Mouse (Mus musculus) embryo, embryonic 10 days (tissue): ENCODE measurements around the gene Avil.

Source experiments
- DNase-seq: peaks from one replicate; pipeline ENCODE4 v3.0.0-alpha.2; 2015; ENCODE audit warnings: low spot score

The Avil gene

DNA sequence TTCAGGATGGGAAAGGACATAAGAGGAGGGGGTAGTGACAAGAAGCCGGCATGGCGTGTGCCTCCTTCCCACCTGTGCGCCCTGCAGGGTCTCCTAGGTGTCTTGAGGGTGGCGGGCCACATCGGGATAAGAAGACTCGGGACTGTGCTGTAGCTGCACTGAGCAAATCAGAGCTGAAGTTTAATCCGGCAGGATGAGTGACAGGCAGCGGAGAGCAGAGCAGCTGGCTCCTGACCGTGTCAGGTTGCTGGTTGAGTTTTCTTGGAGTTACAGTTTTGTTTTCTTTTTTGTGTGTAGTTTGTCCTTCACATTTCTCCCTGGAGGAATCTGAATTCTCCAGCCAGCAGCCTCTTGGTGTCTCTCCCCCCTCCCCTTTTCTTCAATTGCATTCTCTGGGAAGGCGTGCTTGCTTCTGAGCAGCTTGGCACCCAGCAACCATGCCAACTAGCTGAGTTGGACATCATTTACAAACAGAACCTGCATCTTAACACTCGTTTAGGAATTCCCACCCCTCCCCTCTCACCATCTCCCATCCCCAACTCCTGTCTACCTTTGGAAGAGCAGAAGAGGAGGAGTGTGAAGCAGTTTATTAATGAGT lies 19.5 kb upstream of the Avil start:
- DNase-seq = peak; percentile 50

DNA sequence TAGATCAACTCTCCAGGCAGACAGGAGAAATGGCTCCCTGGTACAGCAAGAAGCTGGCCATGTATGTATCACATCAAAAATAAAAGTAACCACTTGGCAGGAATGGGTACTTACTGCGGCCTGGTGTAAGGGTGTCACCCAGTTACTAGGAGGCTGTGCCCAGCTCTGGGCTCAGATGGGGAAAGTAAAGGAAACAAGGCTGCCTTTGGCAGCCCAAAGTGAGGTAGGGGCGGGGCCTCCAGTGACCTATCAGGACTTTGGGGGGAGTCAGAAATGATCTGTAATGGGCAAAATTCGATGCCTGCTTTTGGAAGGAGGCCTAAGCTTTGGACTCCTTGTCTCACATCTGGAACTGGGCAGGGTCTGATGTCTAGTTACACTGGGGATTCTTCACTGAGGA lies 18.8 kb upstream of the Avil start:
- no peak for DNase-seq

DNA sequence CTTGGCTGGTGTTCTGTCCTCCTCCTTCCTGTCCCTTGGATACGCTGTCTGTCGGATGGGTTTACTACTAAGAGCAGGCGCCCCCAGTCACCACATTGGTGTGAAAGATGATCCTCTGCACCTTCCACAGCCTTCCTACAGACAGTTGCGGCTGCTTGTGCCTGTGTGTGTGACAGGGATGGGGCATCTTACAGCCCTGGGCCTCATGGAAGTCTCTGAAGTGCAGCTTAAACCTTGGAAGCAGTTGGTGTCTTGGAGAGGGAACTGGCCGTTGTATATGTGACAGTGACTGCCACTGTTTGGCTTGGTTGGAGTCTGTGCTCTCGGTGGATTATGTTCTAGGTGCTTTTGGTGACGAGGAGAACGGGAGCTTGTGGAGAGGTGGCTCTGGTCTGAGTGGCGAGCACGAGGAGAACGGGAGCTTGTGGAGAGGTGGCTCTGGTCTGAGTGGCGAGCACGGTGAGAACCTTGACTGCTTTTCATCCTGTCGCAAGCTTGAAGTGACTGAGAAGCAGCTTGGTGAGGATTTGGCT lies 17.2 kb upstream of the Avil start:
- no peak for DNase-seq

GRCm38 (mm10) chr10:126984189-126985004 lies 16.1 kb upstream of the Avil start:
- DNase-seq = no peak

DNA sequence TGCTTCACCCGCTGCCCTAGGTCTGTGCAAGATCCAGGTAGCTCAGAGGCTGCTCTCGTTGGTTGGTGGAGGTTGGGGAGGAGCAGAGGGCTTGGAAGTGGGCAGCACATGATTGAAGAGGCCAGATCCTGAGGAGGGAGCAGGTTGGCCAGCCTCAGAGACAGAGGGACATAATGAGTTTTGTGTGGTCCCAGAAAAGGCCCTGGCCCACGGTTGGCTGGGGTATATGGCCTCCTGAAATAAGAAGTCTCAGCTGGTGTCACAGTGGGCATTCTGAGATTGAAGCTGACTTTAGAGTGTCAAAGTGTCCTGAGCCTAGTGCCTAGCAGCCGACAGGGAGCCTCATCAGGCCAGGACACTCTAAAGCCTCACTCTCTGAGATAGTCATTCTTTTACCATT lies 15.4 kb upstream of the Avil start:
- no peak for DNase-seq

- no peak for DNase-seq
These were observed 14.9 kb upstream of the Avil start for GRCm38 (mm10) chr10:126985579-126985978.

GRCm38 (mm10) chr10:126986541-126986961 lies 14.0 kb upstream of the Avil start:
- DNase-seq = peak; percentile 44

DNA sequence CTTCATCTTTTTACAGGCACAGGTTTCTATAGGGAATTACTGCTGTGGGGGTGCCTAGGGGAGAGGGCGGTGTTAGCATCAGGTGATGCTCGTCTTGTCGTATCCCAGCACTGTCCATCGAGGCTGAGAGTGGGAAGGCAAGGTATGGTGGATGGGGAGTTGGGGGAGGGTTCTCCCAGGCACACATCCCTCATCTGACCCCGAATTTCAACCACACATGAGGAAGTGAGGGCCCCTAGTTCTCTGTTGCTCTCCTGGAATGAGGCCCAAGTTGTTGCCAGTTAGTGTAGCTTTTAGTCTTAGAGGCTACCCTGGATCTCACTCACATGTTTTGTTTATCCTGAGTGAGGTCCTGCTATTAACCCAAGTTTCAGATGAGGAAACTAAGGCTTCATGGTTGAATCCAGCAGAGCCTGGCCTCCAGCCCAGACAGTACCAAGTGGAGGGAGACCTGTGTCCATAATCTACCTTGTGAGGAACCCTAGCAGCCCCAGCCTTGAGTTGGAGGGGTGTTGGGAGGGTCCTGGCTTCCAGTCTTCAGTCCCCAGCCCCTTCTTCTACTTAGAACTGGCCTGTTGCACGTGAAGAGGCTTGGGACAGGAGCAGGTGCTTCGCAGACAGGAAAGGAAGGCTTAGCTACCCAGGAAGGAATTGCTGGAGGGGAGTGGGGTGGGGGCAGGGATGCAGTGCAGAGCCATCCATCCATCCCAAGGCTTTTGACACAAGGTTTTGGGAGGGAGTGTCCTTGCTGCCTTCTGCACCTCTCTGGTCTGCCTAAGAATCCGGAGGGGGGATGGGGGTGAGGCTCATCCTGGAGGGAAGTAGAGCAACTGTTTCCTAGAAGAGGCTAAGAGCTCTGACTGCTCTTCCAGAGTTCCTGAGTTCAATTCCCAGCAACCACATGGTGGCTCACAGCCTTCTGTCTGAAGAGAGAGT lies 13.1 kb upstream of the Avil start:
- no peak for DNase-seq

DNA sequence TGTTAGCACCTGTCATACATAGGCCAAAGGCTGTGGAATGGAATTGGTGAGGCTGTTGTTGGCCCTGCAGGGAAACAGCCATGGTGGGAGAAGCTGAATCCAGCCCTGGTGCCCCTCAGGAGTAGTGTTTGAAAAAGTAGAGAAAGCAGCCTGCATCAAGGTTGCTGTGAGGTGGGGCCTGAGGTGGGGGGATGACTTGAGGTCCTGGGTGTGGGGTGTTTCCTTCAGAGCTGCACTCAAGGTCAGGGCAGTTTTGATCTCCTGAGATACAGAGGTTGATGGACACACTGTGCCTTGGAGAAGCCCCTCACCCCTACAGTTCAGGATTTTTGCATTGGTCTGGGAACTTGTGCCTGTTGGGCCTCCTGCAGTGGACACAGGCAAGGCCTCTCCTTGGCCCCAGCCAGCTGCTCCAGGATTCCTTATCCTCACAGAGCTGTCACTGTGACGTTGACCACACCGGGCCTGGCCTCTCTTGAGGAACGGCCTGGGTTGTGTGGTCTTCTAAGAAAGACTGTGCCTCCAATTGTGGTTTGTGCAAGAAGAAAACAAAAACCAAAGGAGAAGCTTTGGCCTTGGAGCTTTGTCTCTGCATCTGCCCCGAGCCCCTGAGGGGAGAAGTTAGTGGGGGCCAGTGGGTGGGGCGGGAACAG lies 11.9 kb upstream of the Avil start:
- DNase-seq = no peak

- peak; percentile 95 for DNase-seq
These were observed 10.0 kb upstream of the Avil start for GRCm38 (mm10) chr10:126990313-126991056.

DNA sequence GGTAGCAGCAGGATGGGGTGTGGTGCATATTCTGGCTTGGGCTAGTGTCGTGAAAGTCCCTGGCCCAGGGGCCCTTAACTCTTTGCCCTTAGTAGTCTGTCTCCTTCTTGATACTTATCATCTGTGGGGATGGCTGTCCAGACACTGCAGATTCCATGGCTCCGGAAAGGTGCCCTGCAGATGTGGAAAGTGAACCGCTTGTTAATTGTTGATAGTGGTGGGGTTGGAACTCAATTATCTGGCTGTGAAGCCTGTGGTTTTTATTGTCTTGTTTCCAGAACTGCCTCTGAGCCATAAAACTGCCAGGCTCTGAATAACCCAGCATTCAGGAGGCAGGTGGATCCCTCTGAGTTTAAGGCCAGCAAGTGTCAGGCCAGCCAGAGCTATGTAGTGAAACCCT lies 8.8 kb upstream of the Avil start:
- DNase-seq = no peak

GRCm38 (mm10) chr10:126993621-126994020 lies 6.9 kb upstream of the Avil start:
- no peak for DNase-seq

DNA sequence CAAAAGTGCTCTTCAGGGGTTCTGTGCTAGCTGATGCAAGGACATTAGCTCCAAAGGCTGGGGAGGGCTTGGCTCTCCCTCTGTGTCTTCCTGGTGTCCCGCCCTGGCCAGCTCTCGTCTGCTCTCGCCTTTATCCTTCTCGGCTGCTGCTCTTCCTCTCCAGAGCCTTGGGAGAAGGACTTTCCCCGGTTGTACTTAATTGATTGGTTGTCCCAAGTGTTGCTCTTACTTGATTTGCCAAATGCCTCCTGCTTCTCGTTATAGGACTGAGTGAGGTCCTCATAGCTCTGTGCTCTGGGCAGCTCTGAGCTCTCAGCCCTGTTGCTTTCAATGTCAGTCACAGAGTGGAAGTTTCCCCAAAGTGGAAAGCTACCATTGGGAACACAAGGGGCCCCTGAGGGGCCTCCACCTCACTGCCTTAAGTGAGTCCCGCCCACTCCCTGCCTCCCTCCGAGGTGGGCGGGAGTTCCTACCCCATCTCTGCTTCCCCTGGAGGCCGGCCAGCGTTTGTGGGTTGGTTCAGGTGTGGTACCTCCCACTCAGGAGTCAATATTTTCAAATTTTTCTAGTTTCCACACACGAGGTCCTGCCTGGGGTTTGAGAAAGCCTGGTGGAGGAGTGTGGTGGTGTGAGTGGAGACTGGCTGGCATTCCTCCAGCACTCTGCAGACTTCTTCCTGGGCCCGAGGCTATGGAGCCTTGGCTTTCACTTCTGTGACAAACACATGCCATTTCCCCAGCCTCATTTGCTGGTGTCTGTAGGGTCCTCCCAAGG lies 3.0 kb upstream of the Avil start:
- no peak for DNase-seq

DNA sequence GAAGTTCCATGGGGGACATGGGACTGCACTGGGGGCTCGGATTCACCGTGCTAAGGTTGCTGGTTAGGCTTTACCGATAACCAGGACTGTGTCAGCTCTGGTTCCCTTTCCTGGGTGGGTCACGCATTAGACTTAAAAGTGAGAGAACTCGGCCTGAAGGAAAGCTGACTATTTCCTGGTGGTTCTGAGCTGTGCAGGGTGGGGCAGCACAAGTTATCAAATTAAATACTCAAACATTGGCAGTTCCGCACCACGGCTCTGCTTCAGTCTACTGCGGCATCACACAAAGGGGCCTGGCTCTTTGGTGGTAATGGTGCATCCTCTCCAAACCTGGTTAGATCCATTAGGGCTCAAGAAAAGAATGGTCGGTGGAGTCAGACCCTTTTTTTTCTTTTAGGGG lies 788 bp downstream of the Avil start:
- no peak for DNase-seq

DNA sequence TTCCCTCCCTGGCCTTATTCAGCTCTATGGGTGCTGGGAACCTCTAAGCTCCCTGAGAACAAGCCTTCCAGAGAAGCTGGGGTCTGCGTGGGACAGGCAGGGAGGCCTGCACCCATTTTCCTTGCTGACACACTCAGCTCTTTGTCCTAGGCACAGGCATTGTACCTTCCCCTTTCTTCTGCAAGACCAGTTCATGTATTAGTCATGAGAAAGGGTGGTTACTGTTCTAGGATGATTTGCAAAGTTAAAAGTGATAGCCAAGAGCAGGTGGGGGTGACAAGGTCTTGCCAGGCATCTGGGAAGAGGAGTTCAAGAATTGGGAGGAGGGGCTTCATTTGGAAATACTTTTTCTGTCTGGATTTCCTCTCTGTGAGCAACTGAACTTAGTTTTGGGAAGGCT lies 1.5 kb downstream of the Avil start:
- DNase-seq = no peak

DNA sequence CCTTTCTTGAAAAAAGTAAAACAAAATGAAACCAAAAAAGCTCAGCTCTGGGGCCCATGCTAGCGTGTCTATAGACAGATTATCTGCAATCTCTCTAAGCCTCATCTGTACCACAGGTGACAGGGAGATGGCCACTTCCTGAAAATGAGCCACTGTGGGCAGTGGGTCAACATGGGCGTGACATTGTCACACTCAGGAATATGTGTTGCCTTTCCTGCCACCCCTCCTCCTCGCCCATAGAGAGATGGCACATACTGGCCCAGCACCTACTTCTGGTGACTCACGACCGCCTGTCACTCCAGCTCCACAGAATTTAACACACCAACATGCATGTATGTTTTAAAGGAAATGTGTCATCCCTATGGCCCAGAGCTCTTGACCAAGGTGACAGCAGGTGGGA lies 2.3 kb downstream of the Avil start:
- no peak for DNase-seq

DNA sequence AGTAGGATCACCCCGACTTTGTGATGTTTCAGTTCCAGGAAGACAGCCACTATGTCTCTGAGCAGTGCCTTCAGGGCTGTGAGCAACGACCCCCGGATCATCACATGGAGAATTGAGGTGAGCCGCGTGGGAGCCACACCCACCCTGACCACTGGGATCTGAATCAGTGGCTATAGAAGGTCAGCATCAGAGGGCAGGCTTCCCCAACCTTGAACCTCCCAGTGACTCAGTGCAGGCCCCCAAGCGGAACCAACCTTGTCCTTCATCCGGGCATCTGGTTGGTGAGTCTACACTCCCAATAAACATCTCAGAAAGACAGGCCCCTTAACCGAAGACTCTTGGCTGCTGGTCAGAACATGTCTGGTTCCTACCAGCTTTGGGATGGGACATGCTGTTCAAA lies 2.8 kb downstream of the Avil start:
- DNase-seq = no peak

GRCm38 (mm10) chr10:127003806-127004205 lies 3.3 kb downstream of the Avil start:
- DNase-seq = no peak

GRCm38 (mm10) chr10:127016488-127016887 lies 16.0 kb downstream of the Avil start:
- DNase-seq = peak; percentile 44

- DNase-seq = no peak
These were observed 16.6 kb downstream of the Avil start for GRCm38 (mm10) chr10:127017071-127017470.
